Mouse (Mus musculus): ENCODE results near the gene Lypla2.

Gene Lypla2

DNA sequence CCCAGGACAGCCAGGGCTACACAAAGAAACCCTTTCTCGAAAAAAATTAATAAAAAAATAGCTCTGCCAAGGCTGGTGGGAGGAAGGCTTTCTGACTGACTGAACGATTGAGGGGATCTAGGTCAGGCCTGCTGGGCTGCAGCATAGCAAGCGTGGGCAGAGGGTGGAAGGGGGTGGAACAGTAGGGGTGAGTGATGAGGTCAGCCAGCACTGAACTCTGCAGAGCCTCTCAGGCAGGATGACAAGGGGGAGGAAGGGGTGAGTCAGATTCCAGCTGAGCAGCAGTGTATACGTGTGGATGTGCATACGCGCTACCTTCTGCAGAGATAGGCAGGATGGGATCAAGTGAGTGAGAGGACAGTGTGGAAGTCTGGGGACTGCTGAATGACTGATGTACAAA lies 22.5 kb downstream of the Lypla2 start:
- DNase-seq (ENCODE audit: low spot score in 2 of 2), result no peak

GRCm38 (mm10) chr4:135949475-135949874 lies 23.0 kb downstream of the Lypla2 start:
- DNase-seq (ENCODE audit: low spot score in 2 of 2), result no peak

- DNase-seq (ENCODE audit: low spot score in 2 of 2), result no peak
Observed at GRCm38 (mm10) chr4:135948142-135948541, 24.3 kb downstream of the Lypla2 start.

- peak in 1 of 2 experiments; percentile 28 for DNase-seq (ENCODE audit: low spot score in 2 of 2)
Observed at GRCm38 (mm10) chr4:135946659-135947301, 25.6 kb downstream of the Lypla2 start.

DNA sequence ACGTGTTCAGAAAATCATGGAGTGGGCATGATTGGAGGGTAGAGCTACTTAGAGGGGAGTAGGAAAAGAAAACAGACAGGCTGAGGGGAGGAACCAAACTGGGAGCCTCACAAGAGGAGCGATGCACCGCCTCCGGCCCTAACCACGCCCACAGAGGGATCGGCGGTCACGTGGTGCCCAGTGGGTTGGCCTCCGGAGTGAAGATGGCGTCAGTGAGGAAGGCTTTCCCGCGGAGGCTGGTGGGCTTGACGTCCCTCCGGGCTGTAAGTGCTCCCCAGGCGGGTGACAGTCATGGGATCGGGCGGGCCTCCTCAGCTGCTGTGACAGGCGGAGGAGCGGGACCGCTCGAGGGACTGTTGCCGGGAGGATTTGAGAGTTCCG lies 26.2 kb downstream of the Lypla2 start, which contains the start of gene Hmgcl:
Hmgcl (plus strand) TSS at position 171 of the 381 bp plus-strand sequence.
- peak; percentile 89 to 92 for DNase-seq (ENCODE audit: low spot score in 2 of 2)

- DNase-seq (ENCODE audit: low spot score in 2 of 2), result no peak
Observed at GRCm38 (mm10) chr4:135945706-135946105, 26.7 kb downstream of the Lypla2 start.

DNA sequence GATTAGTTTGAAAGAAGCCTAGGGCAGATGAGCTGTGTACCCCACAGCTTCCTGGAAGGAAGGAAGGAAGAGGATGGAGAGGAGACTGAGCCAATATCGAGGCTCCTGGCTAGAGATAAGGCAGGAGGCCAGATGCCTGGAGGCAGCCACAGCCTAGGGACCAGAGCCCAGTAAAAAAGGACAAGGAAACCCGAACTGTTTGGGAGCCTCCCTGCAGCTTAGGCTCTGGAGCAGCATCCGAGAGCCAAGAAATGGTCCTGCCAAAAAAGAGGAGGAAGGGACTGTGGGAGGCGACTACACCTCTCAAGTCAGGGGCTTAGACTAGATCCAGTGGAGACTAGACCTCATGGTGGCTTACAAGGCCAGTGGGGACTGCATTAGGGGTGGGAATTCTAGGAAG lies 29.0 kb downstream of the Lypla2 start:
- DNase-seq (ENCODE audit: low spot score in 2 of 2), result no peak

GRCm38 (mm10) chr4:135942193-135942592 lies 30.2 kb downstream of the Lypla2 start:
- DNase-seq (ENCODE audit: low spot score in 2 of 2), result no peak

DNA sequence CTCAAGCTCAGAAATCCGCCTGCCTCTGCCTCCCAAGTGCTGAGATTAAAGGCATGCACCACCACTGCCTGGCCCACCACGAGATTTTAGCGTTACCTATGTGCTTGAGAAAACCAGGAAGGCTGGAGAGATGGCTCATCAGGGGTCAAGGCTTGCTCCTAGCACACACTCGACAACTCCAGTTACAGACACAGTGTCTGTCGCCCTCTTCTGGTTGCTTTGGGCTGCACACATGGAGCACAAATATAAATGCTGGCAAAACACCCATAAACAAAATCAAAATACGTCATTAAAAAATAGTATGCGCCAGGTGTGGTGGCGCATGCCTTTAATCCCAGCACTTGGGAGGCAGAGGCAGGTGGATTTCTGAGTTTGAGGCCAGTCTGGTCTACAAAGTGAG lies 31.4 kb downstream of the Lypla2 start:
- DNase-seq (ENCODE audit: low spot score in 2 of 2), result peak in 1 of 2 experiments; percentile 40

- DNase-seq (ENCODE audit: low spot score in 2 of 2), result no peak
Observed at GRCm38 (mm10) chr4:135938858-135939257, 33.6 kb downstream of the Lypla2 start.

DNA sequence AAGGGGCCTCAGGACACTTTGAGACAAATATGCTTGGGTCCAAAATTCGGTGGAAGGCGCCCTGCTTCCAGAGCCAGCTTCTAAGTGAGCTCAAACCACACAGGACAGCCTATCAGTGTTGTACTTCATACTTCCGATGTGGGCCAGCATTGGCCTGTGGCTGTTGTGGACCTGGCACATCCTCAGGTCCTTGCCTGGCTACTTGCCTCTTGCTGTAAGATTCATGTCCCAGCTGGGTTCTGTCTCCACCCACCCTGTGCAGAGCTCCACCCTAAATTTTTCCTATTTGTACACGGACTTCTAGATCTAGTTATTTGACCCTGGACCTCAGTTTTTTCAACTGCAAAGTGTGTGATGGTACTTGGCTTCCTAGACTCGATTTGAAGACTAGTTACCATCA lies 36.9 kb downstream of the Lypla2 start:
- DNase-seq (ENCODE audit: low spot score in 2 of 2), result no peak

DNA sequence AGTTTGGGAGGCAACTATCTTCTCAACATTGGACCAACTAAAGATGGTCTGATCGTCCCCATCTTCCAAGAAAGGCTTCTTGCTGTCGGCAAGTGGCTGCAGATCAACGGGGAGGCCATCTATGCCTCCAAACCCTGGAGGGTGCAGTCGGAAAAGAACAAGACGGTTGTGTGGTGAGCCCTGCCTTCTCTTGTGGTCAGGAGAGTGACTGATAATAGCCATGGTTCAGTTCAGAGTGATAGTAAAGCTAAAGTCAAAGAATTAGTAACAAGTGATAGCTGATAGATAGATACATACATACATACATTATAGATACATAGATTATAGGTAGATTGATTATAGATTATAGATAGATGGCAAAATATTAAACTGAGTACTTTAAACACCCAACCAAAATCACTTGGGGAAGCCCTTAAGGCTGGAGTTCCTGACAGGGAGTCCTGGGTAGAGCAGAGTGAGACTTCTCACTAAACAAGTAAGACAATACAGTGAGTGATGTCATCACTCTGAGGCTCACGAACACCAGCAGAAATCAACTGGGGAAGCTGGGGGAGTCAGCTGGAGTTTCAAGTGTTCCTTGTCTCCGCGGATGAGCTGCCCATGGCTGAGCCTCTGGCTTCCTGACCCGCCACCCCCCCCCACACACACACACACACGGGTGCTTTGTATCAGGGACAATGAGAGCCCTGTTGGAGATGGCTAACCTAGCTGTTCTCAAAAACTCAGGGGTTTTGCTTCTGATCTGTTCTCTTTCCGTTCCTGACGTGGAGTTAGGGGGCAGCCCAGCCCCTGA lies 37.5 kb downstream of the Lypla2 start:
- no peak for DNase-seq (ENCODE audit: low spot score in 2 of 2)

DNA sequence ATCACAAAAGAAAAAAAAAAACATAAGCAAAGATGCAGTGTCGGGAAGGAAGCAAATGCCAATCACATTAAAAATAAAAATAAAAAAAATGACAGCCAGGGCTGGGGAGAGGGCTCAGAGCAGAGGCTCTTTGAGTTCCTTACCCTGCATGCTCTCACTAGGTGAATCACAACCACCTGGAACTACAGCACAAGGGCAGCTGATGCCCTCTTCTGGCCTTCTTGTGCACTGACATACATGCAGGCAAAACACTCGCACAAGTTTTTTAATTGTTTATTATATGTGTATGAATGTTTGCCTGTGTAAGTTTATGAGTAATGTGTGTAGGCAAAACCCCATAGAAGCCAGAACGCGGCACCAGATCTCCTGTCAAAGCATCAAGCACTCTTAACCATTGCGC lies 40.6 kb downstream of the Lypla2 start:
- DNase-seq (ENCODE audit: low spot score in 2 of 2), result peak; percentile 17 to 49

DNA sequence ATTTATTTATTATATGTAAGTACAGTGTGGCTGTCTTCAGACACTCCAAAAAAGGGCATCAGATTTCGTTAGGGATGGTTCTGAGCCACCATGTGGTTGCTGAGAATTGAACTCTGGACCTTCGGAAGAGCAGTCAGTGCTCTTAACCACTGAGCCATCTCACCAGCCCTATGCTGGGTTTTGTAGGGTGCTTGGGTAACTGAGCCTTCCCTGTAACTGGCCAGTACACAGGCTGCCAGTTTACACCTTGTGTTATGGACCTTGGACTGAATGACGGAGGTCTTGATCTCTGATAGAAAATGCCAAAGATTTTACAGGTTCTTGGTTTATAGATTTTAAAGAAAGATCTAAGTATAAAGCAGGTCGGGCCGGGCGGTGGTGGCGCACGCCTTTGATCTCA lies 42.2 kb downstream of the Lypla2 start:
- DNase-seq (ENCODE audit: low spot score in 2 of 2), result no peak

DNA sequence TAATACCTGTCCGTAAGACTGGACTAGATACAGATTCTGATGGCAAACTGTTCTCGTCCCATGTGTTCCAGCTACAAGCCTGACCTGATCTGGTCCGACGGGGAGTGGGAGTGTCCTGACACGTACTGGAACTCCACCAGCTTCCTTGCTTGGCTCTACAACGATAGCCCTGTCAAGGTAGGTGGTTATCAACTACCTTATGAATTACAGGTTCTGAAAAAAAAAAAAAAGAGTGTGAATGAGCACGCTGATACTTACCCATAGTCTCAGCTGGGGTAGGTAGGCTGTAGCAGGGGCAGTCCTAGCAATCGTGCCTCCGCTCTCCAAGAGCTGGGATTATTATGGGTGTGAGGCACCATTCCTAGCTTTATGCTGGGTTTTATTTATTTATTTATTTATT lies 42.6 kb downstream of the Lypla2 start:
- no peak for DNase-seq (ENCODE audit: low spot score in 2 of 2)

DNA sequence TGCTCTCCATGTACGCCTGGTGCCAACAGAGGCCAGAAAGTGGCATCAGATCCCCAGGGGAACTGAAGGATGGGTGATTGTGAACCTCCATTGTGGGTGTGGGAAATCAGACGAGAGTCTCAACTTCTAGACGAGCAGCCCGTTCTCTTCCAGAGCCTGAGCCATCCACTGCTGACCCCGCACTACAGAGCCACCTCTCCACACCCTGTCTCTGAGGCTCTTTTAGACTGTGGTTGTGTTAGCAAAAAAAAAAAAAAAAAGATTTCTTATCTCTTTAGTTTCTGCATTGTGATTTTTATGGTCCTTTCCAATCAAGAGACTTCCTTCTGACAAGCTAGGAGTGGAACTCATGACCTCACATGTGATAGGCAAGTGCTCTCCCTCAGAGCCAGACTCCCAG lies 43.0 kb downstream of the Lypla2 start:
- no peak for DNase-seq (ENCODE audit: low spot score in 2 of 2)

GRCm38 (mm10) chr4:135928376-135928775 lies 44.0 kb downstream of the Lypla2 start:
- DNase-seq (ENCODE audit: low spot score in 2 of 2), result no peak

GRCm38 (mm10) chr4:135926861-135927260 lies 45.6 kb downstream of the Lypla2 start:
- no peak for DNase-seq (ENCODE audit: low spot score in 2 of 2)

GRCm38 (mm10) chr4:135926195-135926808 lies 46.1 kb downstream of the Lypla2 start:
- DNase-seq (ENCODE audit: low spot score in 2 of 2), result no peak

DNA sequence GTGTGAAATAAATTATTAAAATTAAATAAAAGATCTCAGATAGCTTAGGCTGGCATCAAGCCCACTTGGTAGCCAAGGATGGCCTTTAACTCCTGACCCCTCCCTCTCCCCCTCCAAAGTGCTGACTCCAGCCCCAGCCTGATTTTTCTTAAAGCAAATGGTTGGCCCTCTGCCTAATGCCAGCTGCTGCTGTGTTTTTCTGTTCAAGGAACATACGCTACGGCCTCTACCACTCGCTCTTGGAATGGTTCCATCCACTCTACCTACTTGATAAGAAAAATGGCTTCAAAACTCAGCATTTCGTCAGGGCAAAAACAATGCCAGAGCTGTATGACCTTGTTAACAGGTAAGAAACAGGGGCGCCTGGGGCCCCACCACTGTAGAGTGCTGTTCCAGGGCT lies 47.1 kb downstream of the Lypla2 start:
- DNase-seq (ENCODE audit: low spot score in 2 of 2), result no peak

DNA sequence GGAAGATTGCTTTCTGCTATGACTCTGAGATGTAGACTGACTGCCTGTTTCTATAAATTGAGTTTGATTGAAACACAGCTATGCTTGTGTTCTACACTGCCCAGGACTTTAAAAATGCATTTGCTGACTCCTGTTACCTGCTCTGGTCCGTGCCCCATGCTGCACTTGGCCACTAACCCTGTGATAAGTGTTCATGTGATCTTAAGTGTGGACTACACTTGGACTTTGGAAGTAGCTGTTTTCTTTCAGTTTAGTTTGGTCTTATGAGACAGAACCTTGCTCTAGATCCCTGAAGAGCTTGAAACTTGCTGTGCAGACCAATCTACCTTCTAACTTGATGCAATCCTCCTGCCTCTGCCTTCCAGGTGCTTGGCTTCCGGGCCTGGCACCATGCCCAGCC lies 48.0 kb downstream of the Lypla2 start:
- no peak for DNase-seq (ENCODE audit: low spot score in 2 of 2)

DNA sequence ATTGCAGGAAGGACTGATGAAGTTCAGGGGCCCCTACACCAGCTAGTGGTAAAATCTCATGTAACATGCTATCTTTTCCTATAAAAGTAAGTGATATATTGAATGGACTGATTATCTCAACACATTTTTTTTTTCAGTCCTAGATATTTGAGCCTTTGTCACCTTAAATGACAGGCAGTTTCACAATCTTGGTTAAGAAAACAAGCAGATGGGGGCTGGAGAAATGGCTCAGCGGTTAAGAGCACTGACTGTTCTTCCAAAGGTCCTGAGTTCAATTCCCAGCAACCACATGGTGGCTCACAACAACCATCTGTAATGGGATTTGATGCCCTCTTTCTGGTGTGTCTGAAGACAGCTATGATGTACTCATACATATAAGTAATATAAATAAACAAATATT lies 50.2 kb downstream of the Lypla2 start:
- no peak for DNase-seq (ENCODE audit: low spot score in 2 of 2)

Data from natural killer cell, adult 2 months (primary cell).